Mouse (Mus musculus) kidney, postnatal 14 days (tissue): ENCODE measurements around the gene Grk2.
"Not testable (repeated sequence)": the region's sequence is repeated elsewhere in the genome, so short reads cannot be mapped to it uniquely, and the experiment has no call there.

Experiments
- DNase-seq: peaks from one replicate; pipeline ENCODE4 v3.0.0; 2022; ENCODE audit warnings: mixed read lengths

The Grk2 gene

DNA sequence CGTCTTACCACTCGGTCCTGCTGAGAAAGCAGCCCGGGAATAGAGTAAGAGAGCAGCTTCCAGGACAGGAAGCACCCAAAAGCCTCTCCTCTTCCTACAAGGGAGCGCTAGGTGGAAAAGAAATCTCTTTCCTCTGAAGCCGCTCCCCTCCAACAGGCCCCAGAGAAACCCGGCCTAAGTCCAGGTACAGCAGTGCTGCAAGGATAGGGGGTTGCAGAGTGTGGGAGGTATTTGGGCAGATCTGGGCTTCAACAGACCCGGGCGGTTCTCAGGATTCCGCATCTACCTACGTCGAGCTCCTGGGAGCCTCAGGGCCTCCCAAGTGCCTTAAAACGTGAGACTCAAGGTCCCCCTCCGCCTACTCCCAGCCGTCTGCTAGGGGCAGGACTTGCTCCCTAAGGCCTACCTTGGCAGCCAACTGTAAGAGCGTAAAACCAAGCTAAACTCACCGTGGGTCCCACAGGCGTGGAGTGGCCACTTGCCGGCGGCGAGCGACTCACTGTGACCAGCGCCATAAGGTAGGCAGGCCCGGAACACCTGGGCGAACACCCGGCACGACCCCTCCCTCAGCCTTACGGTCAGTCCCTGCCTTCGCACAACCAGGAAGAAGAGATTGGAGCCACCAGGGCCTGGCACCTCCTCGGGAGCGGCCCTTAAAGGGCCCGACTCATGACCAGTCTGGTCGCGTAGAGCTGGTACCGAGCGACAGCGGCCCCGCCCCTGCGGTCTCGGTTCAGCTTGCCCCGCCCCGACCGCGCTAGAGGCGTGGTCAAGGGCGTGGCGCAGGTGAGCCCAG lies 37.3 kb downstream of the Grk2 start, which contains the start of gene Ssh3:
Gene Ssh3, minus strand, starts transcription at position 615 of the 796 bp plus-strand sequence.
- peak; percentile 93 for DNase-seq

DNA sequence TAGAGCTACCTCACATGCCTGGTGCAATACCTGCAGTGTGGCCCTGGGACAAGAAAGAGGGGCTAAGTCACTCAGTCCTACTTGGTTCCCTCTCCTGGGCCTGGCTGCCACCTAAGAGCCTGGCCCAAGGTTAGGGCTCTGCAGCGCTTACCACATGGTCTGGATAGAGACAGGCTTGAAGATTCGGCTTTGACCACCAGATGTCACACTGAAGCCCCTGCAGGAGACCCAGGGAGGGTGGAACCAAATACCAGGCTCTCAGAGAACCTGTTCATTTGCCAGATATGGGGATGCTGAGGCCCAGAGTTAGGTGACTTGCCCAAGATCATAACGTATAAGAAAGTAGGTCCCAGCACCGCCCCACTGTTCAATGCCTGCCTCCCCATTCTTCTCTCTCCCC lies 40.1 kb downstream of the Grk2 start:
- DNase-seq = no peak

DNA sequence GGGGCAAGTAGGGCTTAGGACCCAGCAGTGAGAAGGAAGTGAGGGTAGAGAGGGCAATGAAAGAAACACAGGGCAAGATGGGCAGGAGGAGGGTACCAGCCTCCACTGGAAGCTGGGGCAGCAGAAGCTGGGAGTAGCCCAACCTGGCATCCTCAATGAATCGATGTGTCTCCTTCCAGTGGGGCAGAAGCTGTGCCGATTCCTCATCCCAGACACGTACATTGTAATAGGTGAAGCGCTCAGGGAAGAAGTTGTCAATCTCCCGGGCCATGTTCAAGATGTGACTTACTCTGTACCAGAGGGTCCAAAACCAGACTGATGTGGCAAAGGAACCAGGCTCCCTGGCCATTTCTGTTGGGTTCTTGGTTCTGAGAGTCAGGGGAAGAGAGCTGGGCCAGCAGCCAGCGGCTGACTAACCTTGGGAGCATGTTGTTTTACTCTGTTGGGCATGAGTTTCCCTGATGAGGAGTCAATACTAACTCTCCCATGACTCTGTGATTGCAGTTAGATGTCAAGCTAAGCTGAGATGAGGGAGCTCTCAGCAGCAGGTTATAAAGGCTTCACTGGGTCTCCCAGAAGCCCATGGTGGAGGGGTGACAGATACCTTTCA lies 41.7 kb downstream of the Grk2 start:
- no peak for DNase-seq

DNA sequence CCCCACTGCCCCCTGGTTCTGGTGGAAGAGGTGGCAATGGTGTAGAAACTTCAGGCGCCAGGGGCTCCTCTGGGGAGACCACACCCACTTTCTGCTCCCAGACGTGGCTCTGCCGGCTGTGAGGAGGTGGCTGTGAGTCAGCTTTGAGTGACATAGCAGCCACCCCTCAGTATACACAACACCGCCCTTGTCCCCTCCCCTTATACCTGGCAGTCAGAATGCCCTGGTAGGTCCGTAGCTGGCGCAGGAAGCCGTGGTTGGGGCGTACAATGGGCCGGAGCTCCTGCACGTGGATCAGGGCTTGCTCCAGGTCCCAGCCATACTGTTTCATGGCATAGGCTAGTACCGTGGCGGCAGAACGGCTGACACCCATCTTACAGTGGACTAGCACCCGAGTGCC lies 42.3 kb downstream of the Grk2 start:
- no peak for DNase-seq

DNA sequence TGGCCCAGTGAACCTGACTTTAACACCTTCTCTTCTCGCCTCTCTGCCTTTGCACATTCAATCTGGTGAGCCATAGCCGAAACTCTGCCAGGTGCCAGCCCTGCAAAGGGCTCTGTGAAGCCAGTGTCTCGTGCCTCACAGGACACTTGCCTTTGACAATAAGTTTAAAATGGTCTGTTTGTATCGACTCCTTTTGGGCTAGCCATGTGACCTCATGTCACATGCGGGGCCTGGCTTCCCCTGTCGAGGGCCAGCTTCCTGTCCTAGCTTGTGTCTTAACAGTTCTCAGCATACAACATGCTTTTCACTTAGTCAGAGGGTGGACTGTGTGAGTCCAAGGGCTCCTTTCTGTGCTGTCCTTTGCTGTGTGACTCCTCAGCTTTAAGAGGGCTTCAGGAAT lies 43.3 kb downstream of the Grk2 start:
- no peak for DNase-seq

DNA sequence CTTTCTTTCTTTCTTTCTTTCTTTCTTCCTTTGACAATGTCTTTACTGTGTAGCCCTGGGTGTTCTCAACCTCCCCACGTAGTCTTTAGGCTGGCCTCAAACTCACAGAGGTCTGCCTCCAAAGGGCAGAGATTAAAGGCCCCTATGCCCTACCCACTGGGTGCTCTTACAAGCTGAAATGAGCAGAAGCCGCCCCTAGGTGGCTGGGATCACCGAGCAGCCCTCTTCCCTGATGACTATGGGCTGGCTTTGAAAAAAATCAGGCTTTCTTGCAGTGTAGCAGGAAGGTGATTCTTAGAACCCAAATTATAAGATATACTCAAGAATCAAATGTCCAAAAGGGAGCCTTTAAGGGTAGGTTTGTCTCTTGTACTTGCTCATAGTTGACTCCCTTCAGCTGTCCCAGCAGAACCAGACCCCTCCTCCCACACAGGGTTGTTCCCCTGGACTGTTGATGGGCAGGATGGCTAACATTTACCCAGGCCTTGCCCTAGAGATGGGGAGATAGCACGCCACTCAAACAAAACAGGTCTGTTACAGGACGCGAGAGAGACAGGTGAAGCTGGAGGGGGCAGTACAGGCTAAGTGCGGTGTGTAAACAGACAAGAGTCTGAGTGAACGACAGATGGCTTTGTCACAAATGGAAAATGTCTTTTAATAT lies 44.9 kb downstream of the Grk2 start:
- DNase-seq = no peak

DNA sequence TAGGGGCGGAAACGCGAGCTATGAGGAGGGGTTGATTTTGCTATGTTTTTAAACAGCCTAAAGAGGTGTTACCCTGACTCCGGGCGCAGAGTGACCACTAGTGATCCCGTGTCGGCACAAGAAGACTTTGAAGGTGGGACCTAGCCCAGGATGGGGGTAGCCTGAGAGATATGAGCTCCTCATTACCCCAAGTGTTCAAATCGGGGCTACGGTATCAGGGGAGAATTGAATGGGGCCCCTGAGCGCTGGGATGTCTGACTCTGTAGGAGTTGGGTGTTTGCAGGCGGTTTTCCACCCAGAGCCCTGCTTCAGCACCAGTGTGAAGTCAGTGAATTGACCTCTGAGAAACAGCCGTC lies 48.1 kb downstream of the Grk2 start:
- no peak for DNase-seq

DNA sequence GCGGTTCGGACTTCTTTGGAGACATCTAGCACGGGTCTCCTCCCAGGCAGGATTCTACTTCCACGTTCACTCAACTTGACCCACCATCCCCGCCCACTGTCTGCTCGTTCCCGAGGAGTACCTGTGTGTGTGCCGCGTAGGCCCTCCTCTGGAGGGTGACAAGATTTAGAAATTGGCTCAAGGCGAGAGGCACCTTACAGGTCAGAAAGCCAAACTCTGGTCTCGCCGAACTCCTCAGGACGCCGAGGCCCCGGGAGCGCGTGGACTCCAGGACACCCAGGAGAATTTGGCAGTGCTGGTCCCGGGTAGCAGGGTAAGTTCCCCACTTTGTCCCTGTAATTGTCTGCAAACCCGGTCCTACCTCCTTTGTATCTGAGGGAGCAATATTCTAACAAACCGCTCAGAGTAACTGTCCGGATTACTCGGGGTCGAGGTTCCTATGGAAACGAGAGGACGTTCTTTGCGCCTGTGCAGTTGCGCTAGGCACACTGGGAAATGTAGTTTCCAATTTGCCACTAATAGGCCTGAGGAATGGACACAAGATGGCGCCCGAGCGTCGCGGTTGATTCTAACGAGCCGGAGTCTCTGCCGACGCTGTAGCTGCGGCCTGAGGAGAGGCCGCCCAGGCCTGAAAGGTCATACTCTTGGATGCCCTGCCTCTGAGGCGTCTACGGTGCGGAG lies 48.7 kb downstream of the Grk2 start:
- DNase-seq = peak; percentile 96

DNA sequence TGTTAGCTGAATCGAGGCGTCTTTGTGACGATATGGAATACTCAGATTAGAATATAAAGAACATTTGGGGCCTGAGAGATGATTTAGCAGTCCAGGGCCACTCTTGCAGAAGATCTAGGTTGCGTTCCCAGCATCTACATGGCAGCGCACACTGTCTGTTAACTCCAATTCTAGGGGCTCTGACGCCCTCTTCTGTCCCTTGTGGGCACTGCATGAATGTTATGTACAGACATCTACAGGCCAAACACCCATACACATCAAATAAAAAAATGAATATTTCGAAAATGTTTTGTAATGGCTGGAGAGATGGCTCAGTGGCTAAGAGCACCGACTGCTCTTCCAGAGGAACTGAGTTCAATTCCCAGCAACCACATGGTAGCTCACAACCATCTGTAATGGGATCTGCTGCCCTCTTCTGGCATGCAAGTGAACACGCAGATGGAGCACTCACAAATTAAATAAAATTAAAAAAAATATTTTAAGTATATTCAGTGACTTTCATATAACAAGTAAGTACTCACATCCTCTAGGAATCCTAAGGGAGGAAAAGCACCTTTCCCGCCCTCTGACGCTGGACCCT lies 50.3 kb downstream of the Grk2 start:
- DNase-seq = no peak

DNA sequence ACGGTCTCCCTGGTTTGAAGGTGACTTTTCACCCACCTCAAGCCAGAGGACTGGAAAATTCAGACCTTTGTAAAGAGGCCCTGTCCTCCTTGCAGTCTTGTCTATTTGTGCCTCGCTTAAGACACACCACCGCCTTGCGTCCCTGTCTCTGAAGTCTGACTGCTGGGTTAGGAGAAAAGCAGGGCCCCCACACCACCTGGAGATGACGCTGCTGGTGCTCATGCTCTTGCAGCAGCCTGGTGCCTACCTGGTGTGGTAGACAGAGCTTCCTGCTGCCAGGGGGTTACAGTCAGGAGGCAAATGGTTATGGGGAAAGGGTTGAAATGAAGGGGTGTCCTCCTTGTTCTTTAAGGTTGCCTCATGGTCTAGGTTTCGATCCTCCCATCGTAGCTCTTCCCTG lies 51.8 kb downstream of the Grk2 start:
- DNase-seq = no peak

DNA sequence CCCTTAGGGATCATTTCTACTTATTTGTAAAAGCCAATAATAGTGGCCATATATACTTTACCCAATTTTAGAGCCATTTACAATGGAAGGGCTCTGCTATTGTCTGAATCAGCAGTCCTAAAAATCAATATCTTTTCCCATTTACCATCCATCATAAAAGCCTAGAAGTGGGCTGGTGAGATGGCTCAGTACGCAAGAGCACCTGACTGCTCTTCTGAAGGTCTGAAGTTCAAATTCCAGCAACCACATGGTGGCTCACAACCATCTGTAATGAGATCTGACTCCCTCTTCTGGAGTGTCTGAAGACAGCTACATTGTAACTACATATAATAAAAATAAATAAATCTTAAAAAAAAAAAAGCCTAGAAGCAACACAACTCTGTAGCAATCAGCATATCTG lies 57.3 kb downstream of the Grk2 start:
- not testable (repeated sequence) for DNase-seq

DNA sequence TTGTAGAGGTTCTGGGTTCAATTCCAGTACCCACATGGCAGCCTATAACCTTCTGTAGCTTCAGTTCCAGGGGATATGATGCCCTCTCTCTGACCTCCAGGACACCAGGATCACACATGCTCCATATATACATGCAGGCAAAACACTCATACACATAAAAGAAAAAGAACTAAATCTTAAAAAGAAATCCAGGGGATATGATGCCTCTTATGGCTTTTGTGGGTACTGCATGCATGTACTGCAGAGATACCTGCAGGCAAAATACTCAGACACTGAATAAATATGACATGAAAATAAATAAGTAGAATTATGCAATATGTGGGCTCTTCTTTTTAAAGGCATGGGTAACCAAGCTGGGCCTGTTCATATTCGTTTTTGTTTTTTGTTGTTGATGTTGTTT lies 59.0 kb downstream of the Grk2 start:
- no peak for DNase-seq

DNA sequence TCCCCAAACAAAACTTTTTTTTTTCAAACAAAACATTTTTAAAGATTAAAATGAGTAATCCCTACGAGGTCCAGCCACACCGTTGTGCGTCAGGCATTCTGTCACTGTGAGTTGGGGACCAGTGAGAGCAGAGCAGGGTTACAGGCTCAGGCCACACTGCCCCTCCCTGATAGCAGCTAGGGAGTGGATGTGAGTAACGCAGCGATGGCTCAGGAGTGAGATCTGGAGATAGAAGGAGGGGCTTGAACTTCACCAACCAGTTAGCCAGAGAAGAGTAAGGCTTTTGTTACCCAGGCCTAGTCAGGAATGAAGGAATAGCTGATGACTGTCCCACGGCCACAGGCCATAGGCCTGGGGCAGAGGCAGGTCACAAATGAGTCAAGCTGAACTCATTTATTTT lies 61.2 kb downstream of the Grk2 start:
- no peak for DNase-seq

DNA sequence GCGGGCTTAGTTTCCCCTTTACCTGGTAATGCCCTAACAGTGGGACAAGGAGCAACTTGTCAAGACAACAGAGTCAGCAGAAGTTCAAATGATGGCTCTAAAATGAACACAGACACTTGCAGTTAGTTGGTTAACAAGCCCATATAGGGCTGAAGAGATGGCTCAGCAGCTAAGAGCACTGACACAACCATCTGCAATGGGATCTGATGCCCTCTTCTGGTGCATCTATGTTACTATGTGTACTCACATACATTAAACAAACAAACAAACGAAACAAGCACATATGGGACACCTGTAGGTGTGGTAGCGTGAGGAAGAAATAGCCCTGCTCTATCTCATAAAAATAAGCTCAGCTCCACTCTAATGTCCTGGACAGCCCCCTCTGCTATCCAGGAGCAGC lies 63.6 kb downstream of the Grk2 start:
- no peak for DNase-seq

DNA sequence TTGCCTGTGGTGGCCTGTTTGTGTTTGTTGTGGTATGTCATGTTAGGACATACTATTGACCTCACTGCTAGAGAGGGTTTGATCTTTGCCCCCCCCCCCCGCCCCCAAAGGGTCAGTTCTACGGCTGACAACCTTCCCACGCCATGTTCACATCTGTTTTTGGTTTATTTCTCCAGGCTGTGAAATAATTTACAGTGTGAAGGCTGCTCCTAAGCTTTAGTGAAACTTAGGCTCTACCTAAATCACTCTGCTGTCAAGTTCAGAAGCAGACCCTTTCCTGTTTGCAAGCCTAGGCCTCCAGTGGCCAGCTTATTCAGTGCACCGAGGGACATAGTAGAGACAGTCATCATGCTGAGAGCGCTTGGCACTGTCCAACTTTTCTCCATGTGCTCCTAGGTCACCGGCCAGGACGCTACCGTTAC lies 65.8 kb downstream of the Grk2 start:
- DNase-seq = no peak
